Mouse (Mus musculus) gastrocnemius, postnatal 25 days (tissue): Measurements from ENCODE around the gene Bcl9. TPM values are rescaled to one million over a fixed set of nuclear protein-coding genes. Genes with fewer than 3 reads are reported as not detected.
A peak's percentile ranks its signal among the peaks of the same experiment; 100 is the strongest.

ENCODE experiments used
- DNase-seq: peaks from one replicate; pipeline ENCODE4 v3.0.0; 2022
- long read RNA-seq, 2 experiments: library from polyadenylated mRNA; stranded (forward); transcript quantifications; one replicate each; pipeline ENCODE4 v2.0.0; 2021
- total RNA-seq, 2 experiments: library from RNA; stranded (reverse); gene quantifications; 1 replicate in 1 of 2; 2 replicates in 1 of 2; pipeline ENCODE4 v1.2.3; 2021

Gene Bcl9
- total RNA-seq = 1 to 10 TPM; 2.7 to 2.9 TPM
- long read RNA-seq, experiment 1 = 0 reads
- long read RNA-seq, experiment 2 = 0 reads

- DNase-seq = peak; percentile 78
These were observed at the start of gene Bcl9 for GRCm38 (mm10) chr3:97297553-97298432. TSS of gene Bcl9 (minus strand) at chr3:97297917.

- no peak for DNase-seq
These were observed 41.5 kb upstream of the Bcl9 start for GRCm38 (mm10) chr3:97339193-97339576.

GRCm38 (mm10) chr3:97338522-97339192 lies 40.9 kb upstream of the Bcl9 start:
- DNase-seq = peak; percentile 63

GRCm38 (mm10) chr3:97337306-97337705 lies 39.6 kb upstream of the Bcl9 start:
- no peak for DNase-seq

GRCm38 (mm10) chr3:97336331-97336730 lies 38.6 kb upstream of the Bcl9 start:
- peak; percentile 7 for DNase-seq

- no peak for DNase-seq
These were observed 36.9 kb upstream of the Bcl9 start for GRCm38 (mm10) chr3:97334618-97335017.

GRCm38 (mm10) chr3:97332172-97332571 lies 34.5 kb upstream of the Bcl9 start:
- no peak for DNase-seq

- DNase-seq = no peak
These were observed 30.1 kb upstream of the Bcl9 start for GRCm38 (mm10) chr3:97327809-97328208.

GRCm38 (mm10) chr3:97327356-97327755 lies 29.6 kb upstream of the Bcl9 start:
- no peak for DNase-seq

- DNase-seq = no peak
These were observed 28.1 kb upstream of the Bcl9 start for GRCm38 (mm10) chr3:97325621-97326345.

GRCm38 (mm10) chr3:97324046-97324445 lies 26.3 kb upstream of the Bcl9 start:
- DNase-seq = no peak

- no peak for DNase-seq
These were observed 19.6 kb upstream of the Bcl9 start for GRCm38 (mm10) chr3:97317302-97317701.

GRCm38 (mm10) chr3:97313431-97313830 lies 15.7 kb upstream of the Bcl9 start:
- DNase-seq = no peak

GRCm38 (mm10) chr3:97311998-97312397 lies 14.3 kb upstream of the Bcl9 start:
- peak; percentile 55 for DNase-seq

- DNase-seq = no peak
These were observed 12.2 kb upstream of the Bcl9 start for GRCm38 (mm10) chr3:97309748-97310536.

GRCm38 (mm10) chr3:97308440-97308839 lies 10.7 kb upstream of the Bcl9 start:
- DNase-seq = no peak

GRCm38 (mm10) chr3:97305907-97306306 lies 8.2 kb upstream of the Bcl9 start:
- no peak for DNase-seq

- DNase-seq = no peak
These were observed 3.9 kb upstream of the Bcl9 start for GRCm38 (mm10) chr3:97301586-97301985.

GRCm38 (mm10) chr3:97300370-97300769 lies 2.7 kb upstream of the Bcl9 start:
- no peak for DNase-seq

GRCm38 (mm10) chr3:97299885-97300284 lies 2.2 kb upstream of the Bcl9 start:
- no peak for DNase-seq

- DNase-seq = no peak
These were observed 1.2 kb upstream of the Bcl9 start for GRCm38 (mm10) chr3:97298856-97299465.
